Mouse (Mus musculus): ENCODE measurements at regions not wholly inside any gene's neighbourhood (a gene's known extent, or its start where the extent isn't known, plus 50 kb on each side); places are given as distances from the start of the nearest gene placed in this dataset.

GRCm38 (mm10) chr8:92114311-92115275 is 242.8 kb upstream of the Irx5 start:
- H3K27ac ChIP-seq (ENCODE audit: insufficient read depth, low read depth, low read length): no peak overlapping the region
- H3K4me1 ChIP-seq (ENCODE audit: control insufficient read depth, insufficient read depth, low read length): no peaks in the 10 kb centered on the region
- H3K36me3 ChIP-seq (ENCODE audit: control insufficient read depth, insufficient read depth, low read length): no peaks in the 10 kb centered on the region
- TF ChIP-seq CTCF (conservative IDR thresholded peaks at IDR 0.05; ENCODE audit: insufficient read depth, insufficient read length, low read depth, low read length): no peak
- TF ChIP-seq POLR2A (IDR thresholded peaks at IDR 0.05; ENCODE audit: low read depth, low read length): no peak
- H3K4me3 ChIP-seq (ENCODE audit: insufficient read depth, low read depth, low read length): no peak overlapping the region
- WGBS: 47% methylated on average over 22 of the region's 22 CpGs
- DNase-seq: no peak
- H3K27me3 ChIP-seq (replicated peaks; ENCODE audit: control insufficient read depth, insufficient read depth, low read length): no peaks in the 10 kb centered on the region

- no peaks in the 10 kb centered on the region for H3K27me3 ChIP-seq (replicated peaks; ENCODE audit: control insufficient read depth, insufficient read depth, low read length)
- DNase-seq: no peak
- WGBS: 31% methylated on average over 9 of the region's 9 CpGs
Observed at GRCm38 (mm10) chr8:92113901-92114300, 243.5 kb upstream of the Irx5 start.

GRCm38 (mm10) chr8:92113386-92113785 is 244.0 kb upstream of the Irx5 start:
- no peak for DNase-seq
- H3K4me3 ChIP-seq (ENCODE audit: insufficient read depth, low read depth, low read length): no peak overlapping the region
- no peak overlapping the region for H3K27ac ChIP-seq (ENCODE audit: insufficient read depth, low read depth, low read length)
- TF ChIP-seq CTCF (conservative IDR thresholded peaks at IDR 0.05; ENCODE audit: insufficient read depth, insufficient read length, low read depth, low read length) (no peak), POLR2A (IDR thresholded peaks at IDR 0.05; ENCODE audit: low read depth, low read length) (no peak)
- no peaks in the 10 kb centered on the region for H3K4me1 ChIP-seq (ENCODE audit: control insufficient read depth, insufficient read depth, low read length)
- H3K27me3 ChIP-seq (replicated peaks; ENCODE audit: control insufficient read depth, insufficient read depth, low read length): no peaks in the 10 kb centered on the region
- no peaks in the 10 kb centered on the region for H3K36me3 ChIP-seq (ENCODE audit: control insufficient read depth, insufficient read depth, low read length)
- WGBS: 84% methylated on average over 4 of the region's 4 CpGs

More at GRCm38 (mm10) chr8:92113901-92114300, 243.5 kb upstream of the Irx5 start:
- no peak overlapping the region for H3K4me3 ChIP-seq (ENCODE audit: insufficient read depth, low read depth, low read length)
- no peaks in the 10 kb centered on the region for H3K36me3 ChIP-seq (ENCODE audit: control insufficient read depth, insufficient read depth, low read length)
- TF ChIP-seq POLR2A (IDR thresholded peaks at IDR 0.05; ENCODE audit: low read depth, low read length): no peak
- TF ChIP-seq CTCF (conservative IDR thresholded peaks at IDR 0.05; ENCODE audit: insufficient read depth, insufficient read length, low read depth, low read length): no peak
- H3K4me1 ChIP-seq (ENCODE audit: control insufficient read depth, insufficient read depth, low read length): no peaks in the 10 kb centered on the region
- no peak overlapping the region for H3K27ac ChIP-seq (ENCODE audit: insufficient read depth, low read depth, low read length)

- H3K4me1 ChIP-seq (ENCODE audit: control insufficient read depth, insufficient read depth, low read length): no peaks in the 10 kb centered on the region
- no peak for DNase-seq
- no peak overlapping the region for H3K27ac ChIP-seq (ENCODE audit: insufficient read depth, low read depth, low read length)
- 57% methylated on average over 6 of the region's 6 CpGs for WGBS
- no peaks in the 10 kb centered on the region for H3K27me3 ChIP-seq (replicated peaks; ENCODE audit: control insufficient read depth, insufficient read depth, low read length)
- no peak overlapping the region for H3K4me3 ChIP-seq (ENCODE audit: insufficient read depth, low read depth, low read length)
- no peak for TF ChIP-seq POLR2A (IDR thresholded peaks at IDR 0.05; ENCODE audit: low read depth, low read length)
- TF ChIP-seq CTCF (conservative IDR thresholded peaks at IDR 0.05; ENCODE audit: insufficient read depth, insufficient read length, low read depth, low read length): no peak
- no peaks in the 10 kb centered on the region for H3K36me3 ChIP-seq (ENCODE audit: control insufficient read depth, insufficient read depth, low read length)
Observed at GRCm38 (mm10) chr8:92104561-92104960, 252.9 kb upstream of the Irx5 start.

GRCm38 (mm10) chr8:92102521-92102920 is 254.9 kb upstream of the Irx5 start:
- no peak for DNase-seq
- no peaks in the 10 kb centered on the region for H3K36me3 ChIP-seq (ENCODE audit: control insufficient read depth, insufficient read depth, low read length)
- no peaks in the 10 kb centered on the region for H3K4me1 ChIP-seq (ENCODE audit: control insufficient read depth, insufficient read depth, low read length)
- 93% methylated on average over 4 of the region's 4 CpGs for WGBS
- no peaks in the 10 kb centered on the region for H3K27me3 ChIP-seq (replicated peaks; ENCODE audit: control insufficient read depth, insufficient read depth, low read length)
- H3K4me3 ChIP-seq (ENCODE audit: insufficient read depth, low read depth, low read length): no peak overlapping the region
- TF ChIP-seq POLR2A (IDR thresholded peaks at IDR 0.05; ENCODE audit: low read depth, low read length) (no peak), CTCF (conservative IDR thresholded peaks at IDR 0.05; ENCODE audit: insufficient read depth, insufficient read length, low read depth, low read length) (no peak)
- H3K27ac ChIP-seq (ENCODE audit: insufficient read depth, low read depth, low read length): no peak overlapping the region

GRCm38 (mm10) chr8:92095276-92095675 is 262.1 kb upstream of the Irx5 start:
- WGBS: 85% methylated on average over 12 of the region's 12 CpGs
- DNase-seq: no peak
- no peaks in the 10 kb centered on the region for H3K4me1 ChIP-seq (ENCODE audit: control insufficient read depth, insufficient read depth, low read length)
- H3K36me3 ChIP-seq (ENCODE audit: control insufficient read depth, insufficient read depth, low read length): no peaks in the 10 kb centered on the region
- no peak overlapping the region for H3K27ac ChIP-seq (ENCODE audit: insufficient read depth, low read depth, low read length)
- H3K4me3 ChIP-seq (ENCODE audit: insufficient read depth, low read depth, low read length): no peak overlapping the region
- no peaks in the 10 kb centered on the region for H3K27me3 ChIP-seq (replicated peaks; ENCODE audit: control insufficient read depth, insufficient read depth, low read length)
- TF ChIP-seq CTCF (conservative IDR thresholded peaks at IDR 0.05; ENCODE audit: insufficient read depth, insufficient read length, low read depth, low read length) (no peak), POLR2A (IDR thresholded peaks at IDR 0.05; ENCODE audit: low read depth, low read length) (no peak)

- Histone ChIP-seq H3K4me3 (ENCODE audit: insufficient read depth, low read depth, low read length) (no peak overlapping the region), H3K27ac (ENCODE audit: insufficient read depth, low read depth, low read length) (no peak overlapping the region), H3K36me3 (ENCODE audit: control insufficient read depth, insufficient read depth, low read length) (no peaks in the 10 kb centered on the region), H3K27me3 (replicated peaks; ENCODE audit: control insufficient read depth, insufficient read depth, low read length) (no peaks in the 10 kb centered on the region), H3K4me1 (ENCODE audit: control insufficient read depth, insufficient read depth, low read length) (no peaks in the 10 kb centered on the region)
- WGBS: 82% methylated on average over 2 of the region's 2 CpGs
- TF ChIP-seq CTCF (conservative IDR thresholded peaks at IDR 0.05; ENCODE audit: insufficient read depth, insufficient read length, low read depth, low read length) (no peak), POLR2A (IDR thresholded peaks at IDR 0.05; ENCODE audit: low read depth, low read length) (no peak)
- no peak for DNase-seq
Observed at GRCm38 (mm10) chr8:92084124-92084523, 273.3 kb upstream of the Irx5 start.

Data from kidney, adult 2 months (tissue).